Mouse (Mus musculus): ENCODE measurements around the gene Atp9a. TPM values are rescaled to one million over a fixed set of nuclear protein-coding genes. Genes with fewer than 3 reads are reported as not detected.
A peak's percentile ranks its signal among the peaks of the same experiment; 100 is the strongest.

Gene Atp9a
- total RNA-seq, 1 experiment from 2014 or later = not detected

DNA sequence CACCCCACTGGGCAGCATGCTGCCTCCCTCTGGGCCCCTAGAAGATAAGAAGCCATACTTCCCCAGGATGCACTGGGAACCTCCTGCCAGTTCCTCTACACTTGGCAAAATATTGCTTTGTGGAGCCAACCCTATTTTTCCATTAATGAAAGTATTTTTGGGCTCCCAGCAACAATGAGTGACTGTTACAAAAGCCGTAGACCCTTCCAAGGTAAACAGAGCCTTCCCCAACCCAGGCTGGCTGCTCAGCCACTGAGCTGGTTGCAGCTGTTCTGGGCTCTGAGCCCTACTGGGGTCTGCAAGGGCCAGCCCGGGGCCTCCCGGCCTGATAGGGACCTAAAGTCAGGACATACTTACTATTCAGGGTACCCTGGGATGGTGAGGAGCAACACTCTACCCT is 131.3 kb downstream of the Atp9a start:
- ATAC-seq (replicated peaks; ENCODE audit: low read depth, poor library complexity, severe bottlenecking) = no peak

DNA sequence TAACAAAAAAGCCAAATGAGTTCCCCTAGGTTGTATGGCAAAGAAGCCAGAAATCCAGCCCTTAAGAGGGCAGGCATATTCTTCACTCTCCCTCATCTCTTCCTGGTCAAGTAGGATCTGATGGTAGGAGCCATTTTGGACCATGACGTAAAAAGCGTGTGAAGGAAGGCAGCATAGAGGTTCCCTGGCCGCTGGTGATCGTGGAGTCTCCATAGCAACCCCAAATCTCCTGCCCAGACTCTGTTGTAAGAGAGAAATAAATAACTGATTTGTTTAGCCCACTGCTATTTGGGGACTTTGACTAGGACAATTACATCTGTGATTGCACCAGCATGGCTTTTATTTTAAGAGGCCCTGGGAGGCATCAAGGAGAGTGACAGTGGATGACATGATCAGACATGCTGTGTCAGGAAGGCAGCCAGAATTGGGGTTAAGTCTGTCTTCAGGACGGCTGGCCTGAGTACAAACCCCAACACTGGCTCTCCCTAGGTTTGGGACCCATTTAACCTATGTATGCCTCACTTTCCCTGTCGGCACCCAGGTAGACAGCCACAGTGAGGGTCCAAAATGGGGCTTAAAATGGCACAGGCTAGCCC is 132.5 kb downstream of the Atp9a start:
- no peak for ATAC-seq (replicated peaks; ENCODE audit: low read depth, poor library complexity, severe bottlenecking)

- no peak for ATAC-seq (replicated peaks; ENCODE audit: low read depth, poor library complexity, severe bottlenecking)
Observed at GRCm38 (mm10) chr2:168608125-168608564, 134.1 kb downstream of the Atp9a start.

- ATAC-seq (replicated peaks; ENCODE audit: low read depth, poor library complexity, severe bottlenecking) = peak; percentile 63
Observed at GRCm38 (mm10) chr2:168604655-168605070, 137.5 kb downstream of the Atp9a start.

DNA sequence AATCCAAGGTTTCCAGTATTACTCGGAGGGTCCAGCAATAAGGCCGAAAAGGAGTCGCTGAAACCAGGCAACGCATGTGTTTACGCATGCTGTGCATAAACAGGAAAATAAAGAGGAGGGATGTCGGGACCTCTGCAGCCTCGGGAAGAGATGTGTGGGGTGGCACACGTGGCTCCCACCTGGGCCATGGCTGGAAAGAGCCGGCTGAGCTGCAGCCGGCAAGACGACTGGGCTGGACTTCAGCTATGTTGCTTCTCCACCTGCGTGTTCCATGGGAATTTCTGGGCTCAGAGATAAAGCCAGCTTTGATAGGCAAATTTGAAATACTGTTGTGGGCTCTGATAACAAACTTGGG is 139.8 kb downstream of the Atp9a start:
- ATAC-seq (replicated peaks; ENCODE audit: low read depth, poor library complexity, severe bottlenecking) = no peak

DNA sequence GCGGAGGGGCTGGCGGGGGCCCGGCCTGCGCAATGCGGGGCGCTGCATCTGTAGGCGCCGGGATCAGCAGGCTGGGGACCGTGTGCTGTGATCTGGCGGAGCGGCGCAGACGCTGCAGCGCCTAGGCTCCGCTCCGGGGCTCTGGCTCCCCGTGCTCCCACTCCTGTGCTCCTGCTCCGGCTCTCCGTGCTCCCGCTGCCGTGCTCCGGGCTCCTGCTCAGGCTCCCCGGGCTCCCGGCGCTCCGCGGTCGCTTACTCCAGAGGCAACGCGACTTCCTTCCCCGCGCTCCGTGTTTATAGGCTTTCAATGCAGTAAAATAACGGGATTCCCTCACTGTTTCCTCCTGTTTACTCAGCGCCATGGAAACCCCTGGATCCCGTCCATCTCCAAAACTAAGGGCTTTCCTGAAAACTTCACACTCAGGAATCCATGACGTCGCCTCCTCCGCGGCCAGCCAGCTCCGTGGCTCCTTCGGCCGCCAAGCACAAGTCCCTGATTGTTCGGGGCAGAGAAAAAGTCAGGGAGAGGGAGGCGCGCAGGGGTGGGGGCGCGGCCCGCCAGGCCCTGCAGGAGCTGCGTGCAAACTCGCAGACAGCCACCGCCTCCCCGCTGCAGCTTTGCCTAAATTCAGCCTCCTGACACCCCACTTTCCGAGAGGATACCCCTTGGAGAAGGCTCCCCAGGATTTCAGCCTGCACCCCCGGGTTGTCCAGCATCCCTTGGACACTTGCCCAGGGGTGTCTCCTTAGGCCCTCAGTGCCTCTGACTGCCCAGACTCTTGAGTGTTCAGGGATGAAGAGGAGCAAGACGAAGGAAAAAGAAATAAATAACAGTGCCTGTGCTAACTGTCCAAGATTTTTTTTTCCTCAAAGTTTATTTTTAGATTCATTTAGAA is 140.5 kb downstream of the Atp9a start, which contains the start of gene Nfatc2:
Gene Nfatc2 (minus strand): TSS at position 167 of the 896 bp plus-strand sequence.
- no peak for ATAC-seq (replicated peaks; ENCODE audit: low read depth, poor library complexity, severe bottlenecking)

DNA sequence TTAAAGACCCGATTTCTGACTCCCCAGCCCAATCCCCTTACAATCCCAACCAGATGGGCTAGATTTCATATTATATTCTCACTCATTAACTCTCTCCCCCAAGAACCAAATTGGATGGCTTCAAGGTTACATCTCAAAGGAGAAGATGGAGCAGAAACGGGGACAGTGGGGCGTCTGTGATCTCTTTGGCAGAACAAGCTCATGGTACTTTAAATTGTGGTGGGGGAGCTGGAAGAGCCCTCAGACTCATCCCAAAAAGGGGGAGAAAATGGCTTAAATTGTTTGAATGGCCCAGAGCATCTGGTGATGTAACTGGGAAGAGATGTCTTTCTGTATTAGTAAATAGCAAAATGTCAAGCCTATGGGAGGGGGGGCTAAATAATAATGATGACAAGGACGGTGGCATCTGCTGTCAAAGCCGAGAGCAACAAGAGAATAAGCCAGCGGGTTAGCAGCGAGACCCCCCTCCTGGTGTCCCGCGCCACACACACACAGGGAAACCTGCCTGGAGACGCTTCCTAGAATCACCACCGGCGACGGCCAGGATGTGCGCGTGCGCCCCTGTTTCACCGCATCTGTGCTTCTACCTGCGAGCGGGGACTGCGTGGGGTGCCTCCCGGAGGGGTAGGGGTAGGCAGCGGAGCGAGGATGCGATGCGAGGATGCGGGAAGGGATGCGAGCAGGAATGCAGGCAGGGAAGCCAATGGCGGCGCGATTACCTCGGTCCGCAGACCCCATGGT is 141.3 kb downstream of the Atp9a start:
- ATAC-seq (replicated peaks; ENCODE audit: low read depth, poor library complexity, severe bottlenecking) = no peak

GRCm38 (mm10) chr2:168595693-168596092 is 146.5 kb downstream of the Atp9a start:
- peak; percentile 57 for ATAC-seq (replicated peaks; ENCODE audit: low read depth, poor library complexity, severe bottlenecking)

DNA sequence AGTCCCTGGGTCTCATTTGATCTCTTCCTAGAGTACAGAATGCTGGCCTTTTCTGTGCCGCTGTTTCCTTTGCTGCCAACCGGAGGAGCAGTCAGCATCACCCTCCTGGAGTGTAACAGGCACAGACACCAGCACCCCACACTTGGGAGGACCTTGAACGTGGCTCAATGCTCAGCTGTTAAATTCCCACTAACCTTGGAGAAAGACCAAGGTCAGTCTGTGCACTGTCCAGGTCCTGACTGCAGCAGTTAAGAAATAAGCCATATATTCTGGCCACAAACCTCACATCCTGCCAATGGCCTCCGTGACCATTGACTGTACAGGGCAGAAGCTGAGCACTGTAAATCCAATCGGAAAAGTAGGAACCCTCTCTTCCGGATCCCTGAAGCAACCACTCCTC is 148.5 kb downstream of the Atp9a start:
- no peak for ATAC-seq (replicated peaks; ENCODE audit: low read depth, poor library complexity, severe bottlenecking)

- no peak for ATAC-seq (replicated peaks; ENCODE audit: low read depth, poor library complexity, severe bottlenecking)
Observed at GRCm38 (mm10) chr2:168593004-168593403, 149.2 kb downstream of the Atp9a start.

DNA sequence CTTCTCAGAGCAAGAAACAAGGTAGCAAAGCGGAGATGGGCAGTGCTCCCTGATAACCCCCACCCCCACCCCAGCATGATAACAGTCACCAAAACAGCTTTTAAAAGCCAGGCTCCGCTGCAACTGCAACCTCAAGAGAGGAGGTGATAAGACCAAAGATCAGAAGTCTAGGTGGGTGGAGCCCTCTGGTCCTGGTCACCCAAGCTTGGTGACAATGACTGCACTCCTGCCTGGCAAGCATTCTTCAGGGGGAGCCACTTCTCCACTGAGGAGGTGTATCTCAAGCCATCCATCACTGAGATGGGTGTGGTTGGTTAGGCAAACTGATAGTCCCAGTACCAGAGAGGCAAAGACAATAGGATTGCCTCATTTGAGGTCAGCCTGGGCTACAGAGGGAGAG is 151.1 kb downstream of the Atp9a start:
- ATAC-seq (replicated peaks; ENCODE audit: low read depth, poor library complexity, severe bottlenecking) = peak; percentile 12

- 0 out of 2 replicates have a peak, but pooled peaks have one; percentile 20 for ATAC-seq (replicated peaks; ENCODE audit: low read depth, poor library complexity, severe bottlenecking)
Observed at GRCm38 (mm10) chr2:168590556-168590955, 151.7 kb downstream of the Atp9a start.

DNA sequence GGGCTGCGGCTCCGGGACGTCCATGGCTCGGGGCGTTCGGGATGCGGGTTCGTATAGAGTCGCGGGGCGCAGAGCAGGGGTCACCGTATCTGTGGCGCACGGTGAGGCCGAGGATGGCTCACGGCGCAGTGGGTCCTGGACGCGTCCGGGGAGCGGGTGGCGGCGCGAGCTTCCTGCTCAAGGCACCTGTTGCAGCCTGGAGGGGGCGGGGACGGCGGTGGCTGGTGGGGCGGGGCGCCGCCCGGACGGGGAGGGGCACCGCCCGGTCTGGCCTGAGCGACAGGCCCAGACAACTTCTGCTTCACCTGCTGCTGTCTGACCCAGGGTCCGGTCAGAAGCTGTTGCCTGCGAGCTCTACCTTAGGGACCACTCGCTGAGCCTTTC is 152.0 kb downstream of the Atp9a start:
- 0 out of 2 replicates have a peak, but pooled peaks have one; percentile 17 for ATAC-seq (replicated peaks; ENCODE audit: low read depth, poor library complexity, severe bottlenecking)

DNA sequence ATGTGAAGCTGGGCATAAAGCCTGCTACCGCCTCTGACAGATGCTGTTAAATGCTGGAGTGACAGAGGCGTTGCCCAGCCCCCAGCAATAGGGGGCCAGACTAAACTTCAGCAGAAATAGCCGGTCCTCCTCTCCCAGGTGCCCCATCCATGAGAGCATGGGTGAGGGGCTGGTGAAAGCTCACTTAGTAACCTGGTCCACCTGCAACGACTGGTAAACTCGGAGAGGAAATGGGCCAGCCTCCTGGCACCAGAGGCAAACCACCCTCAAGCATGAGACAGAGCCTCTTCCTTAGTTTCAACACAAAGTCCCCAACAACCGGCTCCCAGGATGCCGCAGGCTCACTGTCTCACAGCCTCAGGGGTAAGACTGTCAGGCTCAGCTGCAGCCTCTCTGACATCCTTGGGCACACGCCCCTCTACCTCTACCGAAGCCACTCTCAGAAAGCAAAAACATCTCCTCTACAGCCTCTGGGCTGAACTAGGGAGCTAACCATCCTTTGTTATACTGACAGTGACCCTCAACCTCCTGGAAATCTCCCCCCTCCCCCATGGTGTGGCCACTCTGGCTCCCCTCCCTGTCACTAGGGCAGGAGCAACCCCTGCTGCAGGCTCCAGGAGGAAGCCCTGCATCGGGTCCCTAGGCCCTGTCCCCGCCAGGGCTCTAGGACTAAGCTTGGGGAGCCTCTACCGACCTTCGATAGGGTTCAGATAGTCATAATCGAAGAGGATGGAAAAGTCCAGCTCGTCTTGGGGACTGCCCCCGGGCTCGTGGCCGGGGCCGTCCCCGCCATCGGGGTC is 152.6 kb downstream of the Atp9a start:
- ATAC-seq (replicated peaks; ENCODE audit: low read depth, poor library complexity, severe bottlenecking) = peak; percentile 46

DNA sequence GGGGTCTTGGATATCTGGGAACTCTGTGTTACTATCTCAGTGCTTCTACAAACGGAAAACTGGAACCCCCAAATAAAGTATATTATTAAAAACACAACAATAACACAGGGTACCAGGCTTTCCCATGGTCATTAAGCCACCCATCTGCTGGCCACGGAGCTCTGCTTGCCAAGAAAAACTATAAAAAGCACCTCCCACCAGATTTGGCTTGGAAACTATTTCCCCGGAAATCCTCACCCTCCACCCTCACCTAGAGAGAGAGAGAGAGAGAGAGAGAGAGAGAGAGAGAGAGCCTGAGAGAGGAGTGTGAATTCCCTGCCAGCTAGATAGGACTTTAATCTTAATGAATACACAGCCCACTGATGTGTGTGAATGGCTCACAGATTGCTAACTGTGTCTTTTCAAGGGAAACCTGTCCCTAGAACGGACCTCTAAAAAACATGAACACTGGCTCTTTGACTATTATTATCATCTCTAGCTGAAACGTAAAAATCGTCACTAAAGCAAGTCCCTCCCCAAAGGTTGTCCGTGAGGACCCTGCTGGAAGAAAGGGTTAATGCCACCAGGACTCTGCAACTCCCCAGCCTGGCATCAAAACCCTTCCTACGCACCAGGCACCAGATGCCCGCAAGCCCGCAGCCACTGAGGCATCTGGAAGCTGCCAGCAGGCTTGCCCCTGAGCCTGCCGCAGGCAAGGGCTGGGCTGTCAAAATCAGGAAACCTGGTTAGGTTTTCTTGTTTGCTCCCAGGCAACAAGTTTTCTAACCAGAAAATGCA is 153.4 kb downstream of the Atp9a start:
- peak; percentile 66 for ATAC-seq (replicated peaks; ENCODE audit: low read depth, poor library complexity, severe bottlenecking)

GRCm38 (mm10) chr2:168587159-168587558 is 155.1 kb downstream of the Atp9a start:
- ATAC-seq (replicated peaks; ENCODE audit: low read depth, poor library complexity, severe bottlenecking) = no peak

DNA sequence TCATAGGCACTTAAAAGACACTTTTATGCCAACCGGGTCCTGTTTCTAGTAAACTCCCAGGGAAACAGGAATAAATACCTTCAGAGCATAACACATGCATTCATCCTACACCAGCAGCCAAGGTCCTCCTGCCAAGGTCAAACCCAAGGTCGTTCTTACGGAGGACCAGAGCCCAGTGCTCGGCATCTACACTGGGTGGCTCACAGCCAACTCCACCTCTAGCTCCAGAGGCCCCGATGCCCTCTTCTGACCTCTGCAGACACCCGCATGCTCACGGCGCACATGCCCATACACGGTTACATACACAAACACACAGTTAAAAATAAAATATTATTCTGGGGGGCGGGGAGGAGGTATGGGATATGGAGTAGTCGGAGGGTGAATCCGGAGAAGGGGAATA is 155.7 kb downstream of the Atp9a start:
- no peak for ATAC-seq (replicated peaks; ENCODE audit: low read depth, poor library complexity, severe bottlenecking)

DNA sequence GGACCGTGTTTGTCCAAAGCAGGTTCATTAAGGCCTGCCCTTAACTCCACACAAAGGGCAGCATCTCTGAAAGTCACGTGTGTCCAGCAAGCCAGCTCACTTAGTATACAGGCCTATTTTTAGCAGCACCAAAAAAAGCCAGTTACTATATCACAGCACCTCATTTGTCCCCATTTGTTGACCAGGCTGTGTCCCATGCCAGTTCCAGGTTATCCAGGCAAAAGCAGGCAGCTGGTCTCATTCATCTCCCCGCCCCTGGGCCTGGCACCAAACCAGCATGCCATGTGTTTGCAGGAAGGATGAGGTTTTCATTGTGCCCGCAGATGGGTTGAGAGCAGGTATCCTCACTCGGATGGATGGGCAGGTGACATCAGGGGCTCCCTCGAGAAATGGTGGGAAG is 157.4 kb downstream of the Atp9a start:
- no peak for ATAC-seq (replicated peaks; ENCODE audit: low read depth, poor library complexity, severe bottlenecking)
